Mouse (Mus musculus): ENCODE measurements at regions not wholly inside any gene's neighbourhood (a gene's known extent, or its start where the extent isn't known, plus 50 kb on each side); places are given as distances from the start of the nearest gene placed in this dataset.

- no peak for DNase-seq (ENCODE audit: low read depth, low spot score)
Observed at GRCm38 (mm10) chr1:119364901-119365300, 57.1 kb downstream of the Inhbb start.

- DNase-seq (ENCODE audit: low read depth, low spot score), result no peak
Observed at GRCm38 (mm10) chr1:119358096-119358495, 64.0 kb downstream of the Inhbb start.

- peak; percentile 94 for DNase-seq (ENCODE audit: low read depth, low spot score)
Observed at GRCm38 (mm10) chr1:119356916-119357315, 65.1 kb downstream of the Inhbb start.

DNA sequence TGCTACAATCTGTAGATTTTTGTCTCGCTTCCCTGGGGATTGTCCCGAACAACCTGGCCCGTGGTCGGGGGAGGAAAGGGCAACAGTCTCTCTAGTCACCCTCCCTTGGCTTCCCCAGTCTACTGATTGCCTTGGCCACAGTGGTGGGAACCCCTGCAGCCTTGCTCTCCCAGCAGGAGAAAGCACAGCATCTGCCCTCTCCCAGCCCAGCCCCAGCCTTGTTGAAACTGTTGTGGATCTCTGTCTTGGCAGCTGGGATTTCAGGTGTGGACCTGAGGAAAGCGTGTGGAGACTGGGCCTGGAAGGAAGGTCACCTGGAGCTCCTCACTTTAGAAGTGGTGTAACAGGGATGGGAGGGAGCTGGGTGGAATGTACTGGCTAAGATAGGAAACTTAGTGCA is 66.6 kb downstream of the Inhbb start:
- no peak for DNase-seq (ENCODE audit: low read depth, low spot score)

DNA sequence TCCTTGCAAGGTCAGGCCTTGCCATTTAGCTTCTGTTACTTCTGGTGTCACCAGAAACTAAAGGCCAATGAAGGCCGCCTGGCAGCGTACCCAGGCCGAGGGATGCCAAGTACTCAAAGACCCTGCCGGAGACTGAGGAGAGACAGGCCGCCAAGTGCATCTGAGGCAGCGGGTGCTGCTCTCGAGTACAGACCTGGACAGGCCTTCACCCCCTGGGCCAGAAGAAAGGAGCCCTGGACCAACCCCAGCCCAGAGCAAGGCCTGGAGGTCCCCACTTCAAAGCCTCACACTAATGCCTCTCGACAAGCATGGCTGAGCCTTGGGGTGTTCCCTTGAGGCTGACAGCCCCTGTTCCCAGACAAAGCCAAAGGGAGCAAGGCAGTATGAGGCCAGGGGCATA is 70.5 kb downstream of the Inhbb start:
- DNase-seq (ENCODE audit: low read depth, low spot score), result no peak

- no peak for DNase-seq (ENCODE audit: low read depth, low spot score)
Observed at GRCm38 (mm10) chr1:119350846-119351245, 71.2 kb downstream of the Inhbb start.

GRCm38 (mm10) chr1:119350296-119350695 is 71.8 kb downstream of the Inhbb start:
- DNase-seq (ENCODE audit: low read depth, low spot score), result no peak

- DNase-seq (ENCODE audit: low read depth, low spot score), result peak; percentile 81
Observed at GRCm38 (mm10) chr1:119348456-119349208, 73.4 kb downstream of the Inhbb start.

DNA sequence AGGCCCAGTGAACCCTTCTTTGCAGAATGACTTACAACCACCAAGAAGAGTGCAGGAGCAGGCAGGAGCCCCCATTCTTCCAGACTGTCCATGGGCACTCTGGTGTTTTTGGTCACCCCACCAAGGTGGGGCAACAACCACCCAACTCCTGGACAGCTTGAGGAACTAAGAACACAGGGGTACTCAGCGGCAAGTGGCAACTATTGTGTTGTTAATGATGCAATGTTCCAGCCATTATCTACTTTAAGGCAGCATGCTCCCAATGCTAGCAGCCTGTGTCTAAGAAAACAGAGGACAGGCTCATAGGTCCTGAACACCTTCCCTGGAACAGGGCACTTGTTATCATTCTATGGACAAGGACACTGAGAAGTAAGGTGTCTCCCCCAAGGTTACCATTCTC is 74.3 kb downstream of the Inhbb start:
- DNase-seq (ENCODE audit: low read depth, low spot score), result peak; percentile 93

DNA sequence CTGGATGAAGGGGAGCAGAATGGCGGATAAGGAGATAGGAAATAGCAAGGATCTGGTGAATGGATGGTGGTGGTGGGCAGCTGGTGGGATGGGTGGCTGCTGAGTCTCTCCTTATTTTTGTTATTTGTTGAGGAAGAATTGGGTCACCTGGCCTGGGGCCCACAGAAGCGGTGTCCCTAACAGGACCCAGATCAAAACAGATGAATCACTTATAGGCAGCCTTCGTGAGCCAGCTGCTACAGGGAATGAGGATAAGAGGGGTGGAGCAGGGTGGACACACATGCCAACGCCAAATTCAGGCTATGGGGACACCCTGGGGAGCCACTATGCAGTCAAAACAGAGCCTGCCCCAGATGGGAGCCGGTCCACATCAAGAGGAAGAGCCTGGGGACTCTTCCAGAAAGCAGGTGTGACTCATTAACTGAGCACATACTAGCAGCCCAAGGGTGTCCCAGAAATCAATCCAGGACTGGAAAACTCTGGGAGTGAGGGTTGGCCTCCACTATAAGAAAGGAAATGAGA is 75.4 kb downstream of the Inhbb start:
- DNase-seq (ENCODE audit: low read depth, low spot score), result no peak

GRCm38 (mm10) chr1:119345115-119345791 is 76.8 kb downstream of the Inhbb start:
- peak; percentile 91 for DNase-seq (ENCODE audit: low read depth, low spot score)

DNA sequence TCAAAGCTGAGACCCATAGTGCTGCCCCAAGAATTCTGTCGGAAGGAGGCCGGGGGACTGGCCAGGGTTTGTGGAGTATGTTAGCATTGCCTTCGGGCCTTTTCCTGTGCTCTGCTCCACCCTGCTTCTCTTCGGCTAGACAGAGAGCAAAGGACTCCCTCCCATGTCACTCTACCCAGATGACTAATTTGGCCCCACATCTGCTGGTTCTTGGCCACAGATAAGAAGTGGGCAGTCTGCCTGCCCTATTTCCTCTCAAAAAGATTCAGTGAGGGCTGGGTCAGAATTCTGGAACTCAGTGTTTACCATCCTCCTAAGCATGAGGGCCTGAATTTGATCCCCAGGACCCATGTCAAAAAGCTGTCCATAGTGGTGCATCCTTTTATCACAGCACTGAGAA is 78.0 kb downstream of the Inhbb start:
- DNase-seq (ENCODE audit: low read depth, low spot score), result no peak

DNA sequence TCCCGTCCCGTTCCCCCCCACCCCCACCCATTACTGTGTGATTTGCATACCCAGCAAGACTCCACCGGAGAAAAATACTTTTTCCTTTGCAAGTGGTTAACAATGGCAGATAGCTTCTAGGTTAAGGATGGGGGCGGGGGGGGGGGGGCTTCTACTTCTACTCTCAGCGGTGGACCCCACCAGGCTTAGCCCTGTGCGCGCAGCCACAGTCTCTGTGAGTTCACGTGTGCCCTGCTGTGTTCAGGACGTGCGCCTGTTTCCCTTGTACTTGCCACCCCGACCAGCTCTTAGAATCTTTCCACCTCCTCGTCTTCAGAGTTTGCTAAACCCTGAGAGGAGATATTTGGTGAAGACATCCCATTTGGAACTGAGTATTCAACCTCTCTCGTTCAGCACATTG is 86.9 kb downstream of the Inhbb start:
- peak; percentile 55 for DNase-seq (ENCODE audit: low read depth, low spot score)

- DNase-seq (ENCODE audit: low read depth, low spot score), result no peak
Observed at GRCm38 (mm10) chr1:119330751-119331326, 91.2 kb downstream of the Inhbb start.

- DNase-seq (ENCODE audit: low read depth, low spot score), result peak; percentile 86
Observed at GRCm38 (mm10) chr1:119329693-119330434, 92.2 kb downstream of the Inhbb start.

DNA sequence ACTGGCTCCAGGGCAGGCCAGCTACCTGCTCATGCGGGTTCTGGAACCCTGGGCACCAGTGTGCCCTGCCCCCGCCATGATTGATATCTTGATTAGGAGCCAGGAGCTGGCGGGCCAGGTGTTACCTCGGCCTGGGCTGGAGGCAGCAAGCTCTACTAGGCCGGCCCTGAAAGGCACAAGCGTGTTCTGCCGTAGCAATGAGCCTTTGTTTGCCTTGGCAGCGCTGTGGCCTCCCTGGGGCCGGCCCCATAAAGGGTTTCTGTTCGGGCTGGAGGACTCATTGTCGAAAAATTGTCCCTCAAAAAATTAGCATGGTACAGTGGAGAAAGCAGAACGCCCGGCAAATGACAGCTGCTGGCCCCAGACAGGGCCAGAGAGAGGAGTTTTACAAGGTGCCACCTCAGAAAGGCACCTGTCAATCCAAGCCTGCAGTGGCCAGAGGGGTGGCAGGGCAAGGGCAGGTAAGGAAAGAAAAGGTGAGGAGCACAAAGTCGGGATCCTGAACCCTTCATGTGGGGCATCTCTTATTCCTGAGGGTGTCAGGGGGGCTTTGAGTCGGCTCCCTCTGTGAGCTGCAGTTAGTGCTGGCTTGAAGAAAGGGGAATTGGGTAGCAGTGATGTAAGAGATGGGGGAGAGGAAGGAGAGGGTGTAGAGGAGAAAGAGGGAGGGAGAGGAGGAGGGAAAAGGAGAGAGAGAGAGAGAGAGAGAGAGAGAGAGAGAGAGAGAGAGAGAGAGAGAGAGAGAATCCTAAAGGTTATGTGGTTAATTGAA is 92.9 kb downstream of the Inhbb start:
- DNase-seq (ENCODE audit: low read depth, low spot score), result no peak

GRCm38 (mm10) chr1:119324551-119324950 is 97.5 kb downstream of the Inhbb start:
- no peak for DNase-seq (ENCODE audit: low read depth, low spot score)

DNA sequence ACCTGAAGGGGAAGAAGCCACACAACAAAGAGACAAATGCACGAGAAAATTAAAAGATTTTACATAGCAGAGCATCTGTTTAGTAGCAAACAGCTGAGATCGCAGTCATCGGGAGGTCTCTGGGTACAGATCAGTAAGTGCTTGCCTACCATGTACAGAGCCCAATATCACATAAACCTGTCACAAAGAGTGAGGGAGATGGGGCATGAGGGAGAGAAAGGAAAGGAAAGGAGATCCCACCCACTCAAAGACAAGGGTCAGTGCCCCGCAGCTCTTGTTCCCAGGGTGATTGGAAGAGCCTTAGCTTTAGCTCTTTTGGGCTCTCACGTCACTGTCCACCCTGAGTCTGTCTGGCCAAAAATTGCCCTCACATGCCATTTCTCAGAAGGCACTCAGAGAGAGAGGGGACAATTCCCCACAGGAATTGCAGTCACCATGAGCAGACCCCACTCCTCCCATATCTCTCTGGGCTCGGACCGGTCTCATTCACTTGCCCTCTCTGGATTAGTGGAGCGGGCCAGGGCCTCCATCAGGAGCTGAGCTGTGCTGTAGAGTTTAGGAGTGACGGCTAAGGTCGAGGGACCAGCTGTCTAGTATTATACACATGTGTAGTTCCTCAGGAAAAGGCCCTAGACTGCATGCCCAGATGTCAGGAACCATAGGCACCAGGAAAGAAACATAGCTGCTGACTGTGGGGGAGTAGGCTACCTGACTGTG is 99.6 kb downstream of the Inhbb start:
- DNase-seq (ENCODE audit: low read depth, low spot score), result no peak

- DNase-seq (ENCODE audit: low read depth, low spot score), result peak; percentile 37
Observed at GRCm38 (mm10) chr1:119321799-119322198, 100.2 kb downstream of the Inhbb start.

- no peak for DNase-seq (ENCODE audit: low read depth, low spot score)
Observed at GRCm38 (mm10) chr1:119317006-119317405, 105.0 kb downstream of the Inhbb start.
